22 mouse cellular contexts compared by ENCODE assay signal in the genomic region with DNA sequence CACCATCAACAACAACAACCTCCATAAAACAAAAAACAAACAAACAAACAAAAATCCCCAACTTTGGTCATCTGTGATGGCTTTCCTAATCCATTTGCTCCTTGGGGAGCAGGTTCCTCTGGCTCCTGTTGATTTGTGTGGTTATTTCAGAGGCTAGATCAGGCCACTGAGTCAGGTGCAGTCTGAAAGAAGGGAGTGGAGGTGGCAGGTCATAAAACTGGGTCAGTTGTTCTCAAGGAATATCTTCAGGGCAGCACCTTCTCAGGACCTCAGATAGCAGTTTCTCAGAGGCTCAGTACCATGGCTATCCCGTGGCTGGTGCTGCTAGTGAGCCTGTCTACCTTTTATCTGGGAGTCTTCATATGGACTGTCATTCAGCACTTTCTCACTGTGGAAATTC. TPM values are rescaled to one million over a fixed set of nuclear protein-coding genes. Genes with fewer than 3 reads are reported as not detected.
"Had no signal": no experiment of that assay in that cellular context is flagged by ENCODE, and none has a peak within 500 bp of the region (broad histone marks: within the 10 kb centered on the region; RNA-seq: fewer than 3 reads in every experiment).

A gene (plus strand): TSS at position 301 of the 400 bp plus-strand sequence.

- DNase-seq: left cerebral cortex, postnatal 4 days; liver; liver, embryonic 13.5 days; liver, postnatal 0 days; lung, adult 18-20 months; lung, adult 2 months; lung, embryonic 14.5 days; lung, postnatal 10 days; lung, postnatal 14 days; lung, postnatal 36 days; lung, postnatal 4 days; midbrain, embryonic 14.5 days had no signal

RNA-seq across cellular contexts. Expression of the gene that starts here (rescaled TPM):
- total RNA-seq: left cerebral cortex, postnatal 10 days; left cerebral cortex, postnatal 14 days; left cerebral cortex, postnatal 25 days; left cerebral cortex, postnatal 36 days; left cerebral cortex, postnatal 4 days; liver, adult 2 months; megakaryocyte progenitor cell, adult 5-6 weeks; megakaryocyte, adult 5-6 weeks; megakaryocyte-erythroid progenitor cell, adult 5-6 weeks; midbrain, postnatal 0 days; monocyte, adult 5-6 weeks had no signal
